Mouse (Mus musculus) bone marrow macrophage, adult 2 months (primary cell): ENCODE measurements around the gene Tfap2a.

ENCODE experiments used
- CTCF ChIP-seq: IDR thresholded peaks from 2 replicates; pipeline ENCODE4 v1.5.1; 2012; ENCODE audit warnings: low read depth, mild to moderate bottlenecking, low read length, moderate library complexity
- POLR2A ChIP-seq: IDR thresholded peaks from 2 replicates; pipeline ENCODE4 v1.6.1; 2012; ENCODE audit warnings: mild to moderate bottlenecking, low read depth, low read length, borderline replicate concordance

- no peak for TF ChIP-seq CTCF
- no peak for TF ChIP-seq POLR2A
Observed at GRCm38 (mm10) chr13:40710062-40710342, 28.2 kb downstream of the Tfap2a start.
